Mouse (Mus musculus) testis, adult 2 months (tissue): ENCODE results near the gene Dyrk4.

Source experiments
- CTCF ChIP-seq: fragments of 200-500 bp; IDR thresholded peaks from 2 replicates; pipeline ENCODE4 v1.5.1; 2012; ENCODE audit warnings: low read depth, mild to moderate bottlenecking, inconsistent platforms, low read length, moderate library complexity; ENCODE audit not compliant: control insufficient read depth, insufficient read depth, insufficient replicate concordance
- POLR2A ChIP-seq: fragments of 200-500 bp; IDR thresholded peaks from 2 replicates; pipeline ENCODE4 v1.6.1; 2012; ENCODE audit warnings: low read depth, mild to moderate bottlenecking, inconsistent platforms, low read length, moderate library complexity; ENCODE audit not compliant: control insufficient read depth

DNA sequence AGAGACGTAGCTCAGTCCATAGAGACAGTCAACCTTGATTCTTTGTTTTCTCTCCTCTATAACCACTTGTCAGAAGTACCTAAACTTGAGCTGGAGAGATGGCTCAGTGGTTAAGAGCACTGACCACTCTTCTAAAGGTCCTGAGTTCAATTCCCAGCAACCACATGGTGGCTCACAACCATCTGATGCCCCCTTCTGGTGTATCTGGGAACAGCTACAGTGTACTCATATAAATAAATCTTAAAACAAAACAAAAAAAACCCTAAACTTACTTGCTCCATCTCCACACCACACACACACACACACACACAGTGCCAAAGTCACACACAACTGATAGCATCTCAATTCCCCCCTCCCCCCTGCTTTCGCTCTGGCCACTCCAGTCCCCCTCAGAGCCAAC is 16.4 kb upstream of the Dyrk4 start:
- TF ChIP-seq POLR2A (no peak), CTCF (no peak)
